Mouse (Mus musculus): ENCODE measurements around the gene Chd4. TPM values are rescaled to one million over a fixed set of nuclear protein-coding genes. Genes with fewer than 3 reads are reported as not detected.

Chd4 gene
- total and polyA plus RNA-seq, 3 experiments = 93.0 to 232 (median 173) TPM

DNA sequence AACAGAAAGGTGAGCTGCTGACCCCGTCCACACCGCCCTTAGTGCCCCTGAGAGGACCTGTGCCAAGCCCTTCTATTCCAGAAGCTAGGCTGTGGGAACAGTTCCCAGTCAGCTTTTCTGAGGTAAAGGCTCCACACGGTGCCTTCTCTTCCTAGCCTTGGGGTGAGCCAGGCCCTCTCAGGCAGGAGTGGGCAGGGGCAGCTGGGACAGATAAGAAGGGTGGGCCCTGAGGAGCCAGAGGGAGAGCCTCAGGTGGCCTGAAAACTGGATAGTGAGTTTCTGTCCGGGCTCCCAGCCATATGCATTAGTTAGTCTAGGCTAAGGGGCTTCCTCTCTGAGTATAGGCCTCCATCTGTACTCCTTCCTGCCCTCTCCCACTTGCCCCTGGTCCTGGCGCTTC, 33.3 kb upstream of the Chd4 start:
- no peak overlapping the region for H3K4me3 ChIP-seq (ENCODE audit: control insufficient read depth in 1 of 2, insufficient read depth in 1 of 2, low read depth in 2 of 2, low read length in 2 of 2)
- DNase-seq (ENCODE audit: low read depth, low spot score) = no peak
- peaks cover 7 to 23% of the 10 kb centered on the region in 2 experiments for H3K4me1 ChIP-seq (ENCODE audit: control insufficient read depth in 1 of 2, insufficient read depth in 2 of 2, low read length in 2 of 2)
- TF ChIP-seq E2F4 (IDR thresholded peaks at IDR 0.05; ENCODE audit: borderline replicate concordance, low read depth, low read length) (no peak), ZNF384 (IDR thresholded peaks at IDR 0.05; ENCODE audit: low read depth, low read length) (no peak), CHD1 (IDR thresholded peaks at IDR 0.05; ENCODE audit: low read depth, low read length) (no peak), TBP (IDR thresholded peaks at IDR 0.05; ENCODE audit: low read depth, low read length) (no peak), KAT2A (conservative IDR thresholded peaks at IDR 0.05; ENCODE audit: low read depth, low read length) (no peak), POLR2AphosphoS2 (IDR thresholded peaks at IDR 0.05; ENCODE audit: low read length) (no peak), SIN3A (IDR thresholded peaks at IDR 0.05; ENCODE audit: low read length) (no peak), MAX (IDR thresholded peaks at IDR 0.05; ENCODE audit: low read length) (no peak), JUND (IDR thresholded peaks at IDR 0.05; ENCODE audit: low read depth, low read length) (no peak), CTCF (IDR thresholded peaks at IDR 0.05 in 2 of 3, conservative IDR thresholded peaks at IDR 0.05 in 1 of 3; ENCODE audit: control insufficient read depth in 1 of 3, insufficient read depth in 1 of 3, low read depth in 2 of 3, low read length in 3 of 3, poor library complexity in 1 of 3, severe bottlenecking in 1 of 3) (no peak), MAFK (IDR thresholded peaks at IDR 0.05; ENCODE audit: borderline replicate concordance, low read depth, low read length) (no peak), ZMIZ1 (IDR thresholded peaks at IDR 0.05; ENCODE audit: low read depth, low read length) (no peak), USF2 (IDR thresholded peaks at IDR 0.05; ENCODE audit: borderline replicate concordance in 1 of 2, insufficient read depth in 1 of 2, low read depth in 1 of 2, low read length in 2 of 2) (no peak), POLR2AphosphoS5 (IDR thresholded peaks at IDR 0.05; ENCODE audit: borderline replicate concordance, low read depth, low read length) (no peak), USF1 (IDR thresholded peaks at IDR 0.05; ENCODE audit: low read depth, low read length) (no peak), RCOR1 (IDR thresholded peaks at IDR 0.05; ENCODE audit: low read depth, low read length) (no peak)
- peaks cover 0 to 2% of the 10 kb centered on the region in 2 experiments; a peak in 2 of 4 replicates for H3K36me3 ChIP-seq (ENCODE audit: control insufficient read depth in 1 of 2, insufficient read depth in 2 of 2, low read length in 2 of 2)
- H3K27me3 ChIP-seq (ENCODE audit: control insufficient read depth in 1 of 2, insufficient read depth in 2 of 2, low read length in 2 of 2) = no peaks in the 10 kb centered on the region
- no peaks in the 10 kb centered on the region for H3K9me3 ChIP-seq (replicated peaks; ENCODE audit: insufficient read depth, low read length)
- H3K27ac ChIP-seq (ENCODE audit: control insufficient read depth, low read depth, low read length) = no peak overlapping the region
- H3K79me2 ChIP-seq (ENCODE audit: control insufficient read depth, insufficient read depth, low read length, poor library complexity) = no peaks in the 10 kb centered on the region
- 0 out of 2 replicates have a peak overlapping the region, but pooled peaks have one; percentile 9 for H3K9ac ChIP-seq (ENCODE audit: control insufficient read depth, low read depth, low read length, poor library complexity, severe bottlenecking)

DNA sequence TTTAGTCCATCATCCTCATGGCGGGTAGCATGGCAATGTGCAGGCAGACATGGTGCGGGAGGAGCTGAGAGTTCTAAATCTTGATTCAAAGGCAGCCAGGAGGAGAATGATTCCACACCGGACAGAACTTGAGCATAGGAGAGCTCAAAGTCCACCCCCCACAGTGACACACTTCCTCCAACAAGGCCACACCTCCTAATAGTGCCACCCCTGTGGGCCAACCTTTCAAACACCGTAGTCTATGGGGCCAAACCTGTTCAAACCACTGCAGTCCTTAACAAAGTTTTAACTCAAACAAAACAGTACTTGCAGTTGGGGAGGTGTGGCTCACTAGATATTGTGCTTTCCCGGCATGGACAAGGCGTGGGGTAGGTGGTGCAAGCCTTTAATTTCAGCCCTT, 31.9 kb upstream of the Chd4 start:
- no peaks in the 10 kb centered on the region for H3K9me3 ChIP-seq (replicated peaks; ENCODE audit: insufficient read depth, low read length)
- TF ChIP-seq USF1 (IDR thresholded peaks at IDR 0.05; ENCODE audit: low read depth, low read length) (no peak), JUND (IDR thresholded peaks at IDR 0.05; ENCODE audit: low read depth, low read length) (no peak), TCF12 (IDR thresholded peaks at IDR 0.05; ENCODE audit: low read depth, low read length) (no peak), TBP (IDR thresholded peaks at IDR 0.05; ENCODE audit: low read depth, low read length) (no peak), MYC (IDR thresholded peaks at IDR 0.05; ENCODE audit: low read depth, low read length) (no peak), BHLHE40 (IDR thresholded peaks at IDR 0.05; ENCODE audit: borderline replicate concordance, low read depth, low read length) (no peak), ETS1 (IDR thresholded peaks at IDR 0.05; ENCODE audit: low read depth, low read length) (no peak), MYB (IDR thresholded peaks at IDR 0.05; ENCODE audit: low read depth, low read length) (no peak)
- no peak overlapping the region for H3K9ac ChIP-seq (ENCODE audit: control insufficient read depth, low read depth, low read length, poor library complexity, severe bottlenecking)
- no peak overlapping the region for H3K4me3 ChIP-seq (ENCODE audit: control insufficient read depth in 1 of 2, insufficient read depth in 1 of 2, low read depth in 2 of 2, low read length in 2 of 2)
- H3K79me2 ChIP-seq (ENCODE audit: control insufficient read depth, insufficient read depth, low read length, poor library complexity) = no peaks in the 10 kb centered on the region
- DNase-seq (ENCODE audit: low read depth, low spot score) = no peak
- peaks cover 0 to 2% of the 10 kb centered on the region in 2 experiments; a peak in 2 of 4 replicates for H3K36me3 ChIP-seq (ENCODE audit: control insufficient read depth in 1 of 2, insufficient read depth in 2 of 2, low read length in 2 of 2)
- H3K4me1 ChIP-seq (ENCODE audit: control insufficient read depth in 1 of 2, insufficient read depth in 2 of 2, low read length in 2 of 2) = peaks cover 7 to 23% of the 10 kb centered on the region in 2 experiments
- H3K27ac ChIP-seq (ENCODE audit: control insufficient read depth, low read depth, low read length) = no peak overlapping the region
- H3K27me3 ChIP-seq (ENCODE audit: control insufficient read depth in 1 of 2, insufficient read depth in 2 of 2, low read length in 2 of 2) = no peaks in the 10 kb centered on the region
